Mouse (Mus musculus) thymus, adult 2 months (tissue): Measurements from ENCODE around the gene Dio1. TPM values are rescaled to one million over a fixed set of nuclear protein-coding genes. Genes with fewer than 3 reads are reported as not detected.

Source experiments
- DNase-seq: peaks from one replicate; pipeline ENCODE4 v3.0.0; 2021
- H3K27ac ChIP-seq: fragments of 200-500 bp; 2 replicates; pipeline ENCODE4 v1.5.1; 2012; ENCODE audit warnings: low read length, control low read depth; ENCODE audit not compliant: control insufficient read depth, insufficient read depth
- H3K27me3 ChIP-seq: fragments of 200-500 bp; 2 replicates; pipeline ENCODE4 v1.6.1; 2012; ENCODE audit warnings: mild to moderate bottlenecking, low read length, moderate library complexity, mixed read lengths; ENCODE audit not compliant: control insufficient read depth, insufficient read depth
- H3K36me3 ChIP-seq: fragments of 200-500 bp; 2 replicates; pipeline ENCODE4 v1.6.1; 2012; ENCODE audit warnings: mild to moderate bottlenecking, low read length, moderate library complexity; ENCODE audit not compliant: control insufficient read depth, insufficient read depth
- H3K4me1 ChIP-seq: fragments of 200-500 bp; replicated peaks from 2 replicates; pipeline ENCODE4 v1.6.1; 2012; ENCODE audit warnings: low read length; ENCODE audit not compliant: control insufficient read depth, insufficient read depth
- H3K4me3 ChIP-seq: fragments of 200-500 bp; 2 replicates; pipeline ENCODE4 v1.5.1; 2012; ENCODE audit warnings: mild to moderate bottlenecking, low read length, control low read depth, moderate library complexity; ENCODE audit not compliant: control insufficient read depth, insufficient read depth
- CTCF ChIP-seq: fragments of 200-500 bp; IDR thresholded peaks from 2 replicates; pipeline ENCODE4 v1.5.1; 2012; ENCODE audit warnings: mild to moderate bottlenecking, control low read depth, low read length, moderate library complexity, borderline replicate concordance; ENCODE audit not compliant: control insufficient read depth, poor library complexity, insufficient read depth; ENCODE audit errors: extremely low read depth
- POLR2A ChIP-seq: fragments of 200-500 bp; IDR thresholded peaks from 2 replicates; pipeline ENCODE4 v1.6.1; 2012; ENCODE audit warnings: mild to moderate bottlenecking, low read length, control low read depth, moderate library complexity; ENCODE audit not compliant: control insufficient read depth, poor library complexity, insufficient read depth; ENCODE audit errors: extremely low read depth
- WGBS: fragments of 180-500 bp; shearing (Covaris S2); methylation state at CpG from one replicate; pipeline ENCODE4 v1.1.7; 2018; 5-methylcytosine and 5-hydroxymethylcytosine counted together
- polyA plus RNA-seq: library from polyadenylated mRNA; depleted of rRNA; stranded (reverse); fragments of >200 nt; gene quantifications from 2 replicates; pipeline ENCODE4 v1.2.3, GENCODE M21; 2012

The Dio1 gene
- polyA plus RNA-seq, 1 experiment: 9.7 TPM

- no peak for DNase-seq
- 93% methylated on average over 20 of the region's 20 CpGs for WGBS
- Histone ChIP-seq H3K27me3 (no peaks in the 10 kb centered on the region), H3K36me3 (peaks cover 20% of the 10 kb centered on the region), H3K4me1 (no peaks in the 10 kb centered on the region), H3K4me3 (no peak overlapping the region), H3K27ac (no peak overlapping the region)
- TF ChIP-seq POLR2A: no peak
- no peak for TF ChIP-seq CTCF
Measured at GRCm38 (mm10) chr4:107348529-107349310, 41.8 kb upstream of the Dio1 start.

GRCm38 (mm10) chr4:107347221-107347620 is 40.3 kb upstream of the Dio1 start:
- WGBS: 94% methylated on average over 6 of the region's 6 CpGs
- Histone ChIP-seq H3K27me3 (no peaks in the 10 kb centered on the region), H3K4me3 (no peak overlapping the region), H3K4me1 (no peaks in the 10 kb centered on the region), H3K27ac (no peak overlapping the region), H3K36me3 (peaks cover 24% of the 10 kb centered on the region)
- no peak for DNase-seq
- TF ChIP-seq CTCF: no peak
- TF ChIP-seq POLR2A: no peak

- no peaks in the 10 kb centered on the region for H3K4me1 ChIP-seq
- TF ChIP-seq POLR2A (no peak), CTCF (no peak)
- H3K4me3 ChIP-seq: no peak overlapping the region
- H3K27ac ChIP-seq: no peak overlapping the region
- WGBS: 96% methylated on average over 7 of the region's 7 CpGs
- DNase-seq: no peak
- no peaks in the 10 kb centered on the region for H3K27me3 ChIP-seq
- H3K36me3 ChIP-seq: peaks cover 19% of the 10 kb centered on the region
Measured at GRCm38 (mm10) chr4:107344612-107345011, 37.6 kb upstream of the Dio1 start.

- 96% methylated on average over 5 of the region's 5 CpGs for WGBS
- no peak overlapping the region for H3K4me3 ChIP-seq
- no peaks in the 10 kb centered on the region for H3K27me3 ChIP-seq
- H3K4me1 ChIP-seq: no peaks in the 10 kb centered on the region; the same call in 1 of the 2 replicates
- H3K36me3 ChIP-seq: peaks cover 17% of the 10 kb centered on the region
- H3K27ac ChIP-seq: no peak overlapping the region
- no peak for DNase-seq
- no peak for TF ChIP-seq POLR2A
- TF ChIP-seq CTCF: no peak
Measured at GRCm38 (mm10) chr4:107341354-107341753, 34.4 kb upstream of the Dio1 start.

GRCm38 (mm10) chr4:107337455-107337854 is 30.5 kb upstream of the Dio1 start:
- 97% methylated on average over 5 of the region's 5 CpGs for WGBS
- no peak for TF ChIP-seq CTCF
- no peak for TF ChIP-seq POLR2A
- H3K36me3 ChIP-seq: peaks cover 8% of the 10 kb centered on the region; the same call in 1 of the 2 replicates
- no peaks in the 10 kb centered on the region; the same call in 1 of the 2 replicates for H3K4me1 ChIP-seq
- no peak for DNase-seq
- H3K27me3 ChIP-seq: no peaks in the 10 kb centered on the region
- H3K4me3 ChIP-seq: no peak overlapping the region
- H3K27ac ChIP-seq: no peak overlapping the region

- WGBS: 85% methylated on average over 8 of the region's 8 CpGs
- Histone ChIP-seq H3K4me1 (no peaks in the 10 kb centered on the region; the same call in 1 of the 2 replicates), H3K27ac (no peak overlapping the region), H3K36me3 (peaks cover 8% of the 10 kb centered on the region; the same call in 1 of the 2 replicates), H3K27me3 (no peaks in the 10 kb centered on the region), H3K4me3 (no peak overlapping the region)
- TF ChIP-seq CTCF: no peak
- TF ChIP-seq POLR2A: no peak
- DNase-seq: no peak
Measured at GRCm38 (mm10) chr4:107336356-107336755, 29.4 kb upstream of the Dio1 start.
